Mouse (Mus musculus): ENCODE results near the gene Ak1. TPM values are rescaled to one million over a fixed set of nuclear protein-coding genes. Genes with fewer than 3 reads are reported as not detected.

Ak1 gene
- total RNA-seq, 2 experiments from 2014 or later = 733 to 743 TPM

GRCm38 (mm10) chr2:32625873-32626694 lies 4.5 kb downstream of the Ak1 start:
- DNase-seq (ENCODE audit: low spot score) = peak; percentile 61
- intact Hi-C loops (cut with DNase I) = no loop called here

GRCm38 (mm10) chr2:32627266-32628043 lies 5.9 kb downstream of the Ak1 start:
- no peak for DNase-seq (ENCODE audit: low spot score)
- intact Hi-C loops (cut with DNase I) = no loop called here

- intact Hi-C loops (cut with DNase I) = no loop called here
- DNase-seq (ENCODE audit: low spot score) = no peak
These were observed 6.5 kb downstream of the Ak1 start for GRCm38 (mm10) chr2:32628044-32628550.

- DNase-seq (ENCODE audit: low spot score) = peak; percentile 80
- intact Hi-C loops (cut with DNase I) = no loop called here
These were observed 7.2 kb downstream of the Ak1 start for GRCm38 (mm10) chr2:32628729-32629128.

GRCm38 (mm10) chr2:32629276-32629976 lies 7.9 kb downstream of the Ak1 start:
- intact Hi-C loops (cut with DNase I) = no loop called here
- DNase-seq (ENCODE audit: low spot score) = no peak

GRCm38 (mm10) chr2:32630036-32630435 lies 8.5 kb downstream of the Ak1 start:
- no peak for DNase-seq (ENCODE audit: low spot score)
- intact Hi-C loops (cut with DNase I) = loop anchor here (10.0 kb wide), 1 partner anchor 215 kb away; the partner anchor contains the start of gene Stxbp1

GRCm38 (mm10) chr2:32631046-32631445 lies 9.5 kb downstream of the Ak1 start:
- intact Hi-C loops (cut with DNase I) = loop anchor here (1.0 to 10.0 kb wide), 2 partner anchors 58 to 214 kb away; partner anchors contain the start of gene Stxbp1
- DNase-seq (ENCODE audit: low spot score) = no peak

- peak; percentile 64 for DNase-seq (ENCODE audit: low spot score)
- intact Hi-C loops (cut with DNase I) = loop anchor here (1.0 to 10.0 kb wide), 3 partner anchors 15 to 213 kb away; partner anchors contain the start of genes Eng and Stxbp1
These were observed 10.3 kb downstream of the Ak1 start for GRCm38 (mm10) chr2:32631737-32632394.

GRCm38 (mm10) chr2:32633660-32634059 lies 12.1 kb downstream of the Ak1 start:
- intact Hi-C loops (cut with DNase I) = loop anchor here (2.0 to 10.0 kb wide), 2 partner anchors 13 to 211 kb away; partner anchors contain the start of genes Eng and Stxbp1
- DNase-seq (ENCODE audit: low spot score) = no peak

- no peak for DNase-seq (ENCODE audit: low spot score)
- intact Hi-C loops (cut with DNase I) = loop anchor here (10.0 kb wide), 1 partner anchor 210 kb away; the partner anchor contains the start of gene Stxbp1
These were observed 12.9 kb downstream of the Ak1 start for GRCm38 (mm10) chr2:32634277-32635105.

- no peak for DNase-seq (ENCODE audit: low spot score)
- intact Hi-C loops (cut with DNase I) = loop anchor here (10.0 kb wide), 1 partner anchor 208 kb away; the partner anchor contains the start of gene Stxbp1
These were observed 15.1 kb downstream of the Ak1 start for GRCm38 (mm10) chr2:32636617-32637016.

GRCm38 (mm10) chr2:32637778-32638281 lies 16.3 kb downstream of the Ak1 start:
- intact Hi-C loops (cut with DNase I) = loop anchor here (10.0 kb wide), 1 partner anchor 207 kb away; the partner anchor contains the start of gene Stxbp1
- DNase-seq (ENCODE audit: low spot score) = peak; percentile 80

GRCm38 (mm10) chr2:32639632-32640031 lies 18.1 kb downstream of the Ak1 start:
- intact Hi-C loops (cut with DNase I) = loop anchor here (2.0 to 10.0 kb wide), 2 partner anchors 15 to 205 kb away; partner anchors contain the start of gene Stxbp1

GRCm38 (mm10) chr2:32640550-32641051 lies 19.0 kb downstream of the Ak1 start:
- intact Hi-C loops (cut with DNase I) = loop anchor here (2.0 kb wide), 1 partner anchor 14 kb away; no protein-coding TSS in a partner anchor
- DNase-seq (ENCODE audit: low spot score) = no peak

More at GRCm38 (mm10) chr2:32639632-32640031, 18.1 kb downstream of the Ak1 start:
- DNase-seq (ENCODE audit: low spot score) = no peak

- no peak for DNase-seq (ENCODE audit: low spot score)
- intact Hi-C loops (cut with DNase I) = loop anchor here (2.0 kb wide), 1 partner anchor 13 kb away; no protein-coding TSS in a partner anchor
These were observed 20.3 kb downstream of the Ak1 start for GRCm38 (mm10) chr2:32641810-32642209.

GRCm38 (mm10) chr2:32642813-32643212 lies 21.3 kb downstream of the Ak1 start:
- intact Hi-C loops (cut with DNase I) = no loop called here
- peak; percentile 68 for DNase-seq (ENCODE audit: low spot score)

GRCm38 (mm10) chr2:32644083-32644482 lies 22.5 kb downstream of the Ak1 start:
- intact Hi-C loops (cut with DNase I) = no loop called here
- no peak for DNase-seq (ENCODE audit: low spot score)

Measured in heart, postnatal 25 days (tissue).